Mouse (Mus musculus) G1E (cell line): ENCODE data around the gene Gprc5c. TPM values are rescaled to one million over a fixed set of nuclear protein-coding genes. Genes with fewer than 3 reads are reported as not detected.

Source experiments
- ATAC-seq: 2 replicates; pipeline ENCODE4 v1.8.0; 2016; ENCODE audit warnings: mild to moderate bottlenecking; ENCODE audit not compliant: insufficient number of reproducible peaks, poor library complexity, low FRiP score, severe bottlenecking; ENCODE audit errors: extremely low read depth
- DNase-seq: peaks from one replicate; pipeline ENCODE4 v3.0.0; 2012; ENCODE audit warnings: low spot score
- H3K27me3 ChIP-seq: 2 replicates; pipeline ENCODE4 v1.6.1; 2012; ENCODE audit warnings: mild to moderate bottlenecking, low read length, inconsistent platforms; ENCODE audit not compliant: insufficient read depth
- H3K36me3 ChIP-seq: replicated peaks from 2 replicates; pipeline ENCODE3; 2012; ENCODE audit warnings: mild to moderate bottlenecking, inconsistent platforms
- H3K4me1 ChIP-seq: 2 replicates; pipeline ENCODE4 v1.6.1; 2012; ENCODE audit warnings: low read depth, low read length, inconsistent platforms, mixed read lengths; ENCODE audit not compliant: insufficient read depth
- H3K4me3 ChIP-seq: 2 replicates; pipeline ENCODE4 v1.5.1; 2012; ENCODE audit warnings: low read depth, mild to moderate bottlenecking, inconsistent platforms, low read length, moderate library complexity, mixed read lengths
- H3K9me3 ChIP-seq: replicated peaks from 2 replicates; pipeline ENCODE4 v1.6.1; 2012; ENCODE audit warnings: inconsistent platforms
- CTCF ChIP-seq: IDR thresholded peaks from 2 replicates; pipeline ENCODE4 v1.5.1; 2012; ENCODE audit warnings: low read depth, low read length, inconsistent platforms, mixed read lengths
- GATA1 ChIP-seq: IDR thresholded peaks from 2 replicates; pipeline ENCODE4 v1.6.1; 2012; ENCODE audit warnings: borderline replicate concordance, low read length, inconsistent platforms, mixed read lengths
- GATA2 ChIP-seq: IDR thresholded peaks from 2 replicates; pipeline ENCODE4 v1.6.1; 2012; ENCODE audit warnings: low read depth, low read length, inconsistent platforms, borderline replicate concordance
- POLR2AphosphoS5 ChIP-seq: IDR thresholded peaks from 2 replicates; pipeline ENCODE4 v1.6.1; 2012; ENCODE audit warnings: low read depth, low read length, inconsistent platforms; ENCODE audit not compliant: insufficient replicate concordance
- TAL1 ChIP-seq: conservative IDR thresholded peaks from 2 replicates; pipeline ENCODE4 v1.6.1; 2012; ENCODE audit warnings: low read depth, low read length, inconsistent platforms, mixed read lengths
- polyA plus RNA-seq: library from polyadenylated mRNA; stranded (reverse); fragments of >175 nt; gene quantifications from 2 replicates; pipeline ENCODE4 v1.2.3, GENCODE M21; 2012
- total RNA-seq, 2 experiments: library from RNA; stranded (forward) in 1 of 2; stranded (reverse) in 1 of 2; fragments of 200-1000 nt in 1 of 2; fragments of >200 nt in 1 of 2; fragmentation: Nextera tagmentation in 1 of 2; gene quantifications; 2 replicates each; pipeline ENCODE4 v1.2.3; 2014 to 2017

Gprc5c gene
- total and polyA plus RNA-seq, 3 experiments, result 0.22 TPM; not detected in 2

DNA sequence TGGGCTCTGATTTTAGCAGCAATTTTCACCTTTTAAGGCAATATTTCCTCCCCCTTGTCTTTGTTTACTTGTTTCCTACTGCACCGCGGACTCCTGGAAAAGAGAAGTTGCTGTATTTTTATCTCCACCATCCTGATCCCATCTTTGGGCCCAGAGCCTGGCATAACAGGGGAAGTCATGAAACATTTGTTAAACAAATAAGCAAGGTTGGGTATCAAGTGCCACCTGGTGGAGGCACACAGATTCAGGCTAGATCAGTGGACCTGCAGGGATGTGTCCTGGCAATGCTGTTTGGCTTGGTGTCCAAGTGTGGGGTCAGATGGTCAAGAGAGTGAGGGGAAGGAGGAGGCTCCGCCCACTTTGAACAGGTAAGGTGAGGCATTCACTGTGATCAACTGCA is 26.2 kb downstream of the Gprc5c start:
- H3K27me3 ChIP-seq, result no peaks in the 10 kb centered on the region
- H3K4me1 ChIP-seq, result no peaks in the 10 kb centered on the region
- peaks cover 46% of the 10 kb centered on the region for H3K9me3 ChIP-seq
- no peak for TF ChIP-seq POLR2AphosphoS5
- TF ChIP-seq GATA2, result no peak
- no peak for TF ChIP-seq TAL1
- TF ChIP-seq CTCF, result no peak
- TF ChIP-seq GATA1, result no peak
- no peak overlapping the region for H3K4me3 ChIP-seq
- ATAC-seq, result no peak
- no peaks in the 10 kb centered on the region for H3K36me3 ChIP-seq
- DNase-seq, result no peak

DNA sequence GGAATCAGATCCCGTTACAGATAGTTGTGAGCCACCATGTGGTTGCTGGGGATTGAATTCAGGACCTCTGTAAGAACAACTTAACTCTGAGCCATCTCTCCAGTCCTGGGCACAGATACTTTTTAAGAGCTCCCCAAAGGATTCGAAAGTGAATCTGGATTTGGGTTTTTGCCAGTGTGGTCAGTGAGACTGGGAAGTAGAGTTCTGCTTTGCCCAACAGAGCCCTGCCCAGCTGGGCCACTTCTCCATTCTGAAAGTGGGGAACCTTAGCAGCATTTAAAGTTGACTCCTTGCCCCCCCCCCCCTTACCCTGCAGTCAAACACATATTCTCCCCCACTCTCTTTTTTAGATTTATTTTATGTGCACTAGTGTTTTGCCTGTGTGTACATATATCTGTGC is 28.7 kb downstream of the Gprc5c start:
- Histone ChIP-seq H3K4me1 (no peaks in the 10 kb centered on the region), H3K9me3 (peaks cover 42% of the 10 kb centered on the region), H3K4me3 (no peak overlapping the region), H3K36me3 (no peaks in the 10 kb centered on the region), H3K27me3 (no peaks in the 10 kb centered on the region)
- TF ChIP-seq POLR2AphosphoS5 (no peak), TAL1 (no peak), GATA1 (no peak), GATA2 (no peak), CTCF (no peak)
- ATAC-seq (no peak), DNase-seq (no peak)

DNA sequence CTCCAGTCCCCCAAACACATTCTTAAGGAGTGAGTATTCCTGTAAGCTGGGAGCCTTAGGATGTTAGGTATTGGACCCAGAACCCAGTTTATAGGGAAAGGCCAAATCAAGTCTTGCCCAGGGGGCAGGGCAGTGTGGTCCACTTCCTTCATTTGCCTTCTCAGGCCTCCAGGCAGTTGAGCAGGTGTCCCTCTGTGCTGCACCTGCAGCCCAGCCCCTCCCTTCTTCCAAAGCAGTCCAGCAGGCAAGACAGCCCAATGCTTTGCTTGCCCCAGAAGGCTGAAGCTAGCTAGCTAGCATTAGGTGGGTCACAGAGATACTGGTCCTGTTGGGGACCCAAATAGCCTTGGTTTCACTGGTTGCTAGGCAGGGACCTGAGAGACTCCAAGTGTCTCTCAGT is 29.2 kb downstream of the Gprc5c start:
- TF ChIP-seq GATA2, result no peak
- no peak for TF ChIP-seq TAL1
- TF ChIP-seq POLR2AphosphoS5, result no peak
- TF ChIP-seq GATA1, result no peak
- no peak for TF ChIP-seq CTCF
- Histone ChIP-seq H3K27me3 (no peaks in the 10 kb centered on the region), H3K36me3 (no peaks in the 10 kb centered on the region), H3K9me3 (peaks cover 39% of the 10 kb centered on the region), H3K4me1 (no peaks in the 10 kb centered on the region), H3K4me3 (no peak overlapping the region)
- no peak for DNase-seq
- ATAC-seq, result no peak

DNA sequence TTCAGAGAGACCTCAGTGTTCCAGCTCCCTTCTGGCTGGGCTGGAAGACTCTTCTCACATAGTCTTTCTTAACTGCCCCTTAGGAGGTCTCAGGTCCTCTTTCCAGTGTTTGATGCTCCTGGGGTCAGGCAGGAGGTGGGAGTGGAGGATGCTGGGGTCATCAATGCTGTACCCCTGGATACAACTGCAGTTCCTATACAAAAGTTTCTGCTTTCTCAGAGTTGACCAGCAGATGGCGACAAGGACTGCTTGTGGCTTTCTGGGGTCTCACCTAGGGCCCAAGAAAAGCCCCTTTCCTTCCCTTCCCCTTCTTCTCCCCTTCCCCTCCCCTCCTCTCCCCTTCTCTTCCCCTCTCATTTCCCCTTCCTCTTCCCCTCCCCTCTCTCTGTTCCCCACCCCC is 29.6 kb downstream of the Gprc5c start:
- H3K4me3 ChIP-seq, result no peak overlapping the region
- H3K36me3 ChIP-seq, result no peaks in the 10 kb centered on the region
- peaks cover 40% of the 10 kb centered on the region for H3K9me3 ChIP-seq
- H3K4me1 ChIP-seq, result no peaks in the 10 kb centered on the region
- ATAC-seq (no peak), DNase-seq (no peak)
- H3K27me3 ChIP-seq, result no peaks in the 10 kb centered on the region
- TF ChIP-seq GATA2, result no peak
- no peak for TF ChIP-seq CTCF
- no peak for TF ChIP-seq TAL1
- TF ChIP-seq GATA1, result no peak
- no peak for TF ChIP-seq POLR2AphosphoS5

DNA sequence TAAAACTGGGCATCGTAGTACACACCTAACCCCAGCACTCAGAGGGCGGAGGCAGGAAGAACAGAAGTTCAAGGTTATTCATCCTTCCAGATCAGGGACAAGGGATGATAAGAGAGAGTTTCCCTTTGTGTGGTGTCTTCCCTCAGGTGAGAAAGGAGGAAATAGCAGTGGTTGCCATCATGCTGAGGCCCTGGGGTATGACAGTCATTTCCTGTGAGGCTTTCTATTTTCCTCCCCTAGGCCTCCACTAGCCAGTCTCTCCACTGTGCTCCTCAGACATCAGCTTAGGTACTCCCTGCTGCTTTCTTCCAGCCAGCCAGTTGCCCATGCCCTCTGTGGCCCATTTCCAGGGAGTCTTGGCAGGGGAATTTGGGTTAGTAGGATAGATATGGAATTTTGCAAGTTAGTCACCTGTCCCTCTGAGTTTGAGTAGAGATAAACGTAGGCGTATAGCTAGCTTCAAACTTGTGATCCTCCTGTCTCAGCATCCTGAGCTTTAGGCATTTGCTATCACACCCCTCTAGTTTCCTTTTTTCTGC is 32.4 kb downstream of the Gprc5c start:
- no peaks in the 10 kb centered on the region for H3K4me1 ChIP-seq
- no peak for ATAC-seq
- no peaks in the 10 kb centered on the region for H3K27me3 ChIP-seq
- no peak for TF ChIP-seq CTCF
- no peak for TF ChIP-seq GATA1
- TF ChIP-seq POLR2AphosphoS5, result no peak
- TF ChIP-seq GATA2, result no peak
- TF ChIP-seq TAL1, result no peak
- DNase-seq, result no peak
- H3K36me3 ChIP-seq, result no peaks in the 10 kb centered on the region
- H3K4me3 ChIP-seq, result no peak overlapping the region
- H3K9me3 ChIP-seq, result peaks cover 42% of the 10 kb centered on the region

DNA sequence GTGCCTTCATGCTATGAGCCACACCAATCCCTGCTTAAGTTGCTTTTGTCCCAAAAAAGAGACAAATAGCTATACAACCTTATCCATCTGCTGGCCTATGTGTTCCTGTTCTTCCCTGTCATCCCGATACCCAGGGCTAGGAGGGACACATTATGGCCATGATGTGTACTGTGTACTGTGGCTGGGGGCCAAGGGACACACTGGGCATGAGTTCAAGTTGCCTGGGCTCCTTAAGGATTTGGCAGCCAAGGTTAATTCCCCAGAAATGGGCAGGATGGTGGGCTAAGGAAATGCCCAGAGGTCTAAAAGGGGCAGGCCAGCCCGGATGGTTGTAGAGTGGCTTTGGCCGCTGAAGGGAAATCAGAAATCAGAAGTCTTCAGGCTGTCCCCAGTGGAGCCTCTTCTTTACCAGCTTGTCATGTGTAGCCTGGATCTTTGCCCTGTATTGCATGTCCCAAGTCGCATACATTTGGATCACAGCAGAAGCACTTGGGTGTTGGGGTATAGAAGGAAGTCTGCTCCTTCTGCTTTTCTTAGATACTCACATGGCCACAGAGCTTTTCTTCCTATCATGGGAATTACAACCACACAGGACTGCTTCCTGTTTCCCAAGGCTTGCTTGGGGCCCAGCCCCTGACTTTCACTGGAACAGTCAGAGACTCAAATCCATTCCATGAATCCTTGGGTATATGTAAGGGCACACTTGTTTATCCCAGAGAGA is 33.6 kb downstream of the Gprc5c start:
- no peaks in the 10 kb centered on the region for H3K4me1 ChIP-seq

More for the DNA sequence above, 33.6 kb downstream of the Gprc5c start:
- TF ChIP-seq GATA1, result no peak
- H3K4me3 ChIP-seq, result no peak overlapping the region
- no peaks in the 10 kb centered on the region for H3K27me3 ChIP-seq
- no peaks in the 10 kb centered on the region for H3K36me3 ChIP-seq
- peaks cover 49% of the 10 kb centered on the region for H3K9me3 ChIP-seq
- ATAC-seq (no peak), DNase-seq (no peak)
